Mouse (Mus musculus) hindbrain, embryonic 14.5 days (tissue): ENCODE measurements around the gene Apbb2. TPM values are rescaled to one million over a fixed set of nuclear protein-coding genes. Genes with fewer than 3 reads are reported as not detected.

Experiments used
- ATAC-seq: fragments of 200-750 bp; cut with Nextera tagmentation; 2 replicates; pipeline ENCODE4 v1.8.0; 2017; ENCODE audit warnings: moderate number of reproducible peaks, mild to moderate bottlenecking, moderate TSS enrichment, moderate library complexity; ENCODE audit not compliant: low FRiP score
- DNase-seq: peaks from one replicate; pipeline ENCODE4 v3.0.0-alpha.2; 2015; ENCODE audit warnings: low spot score
- H3K27ac ChIP-seq: fragments of 300-500 bp; sonication (generic); 2 replicates; pipeline ENCODE4 v1.5.1; 2014; ENCODE audit warnings: mild to moderate bottlenecking, moderate library complexity
- H3K27me3 ChIP-seq: fragments of 300-500 bp; sonication (generic); 2 replicates; pipeline ENCODE4 v1.6.1; 2014; ENCODE audit warnings: mild to moderate bottlenecking, low read length, mixed read lengths; ENCODE audit not compliant: control insufficient read depth, insufficient read depth
- H3K36me3 ChIP-seq: fragments of 300-500 bp; sonication (generic); replicated peaks from 2 replicates; pipeline ENCODE4 v1.6.1; 2014; ENCODE audit not compliant: control insufficient read depth, insufficient read depth
- H3K4me1 ChIP-seq: fragments of 300-500 bp; sonication (generic); replicated peaks from 2 replicates; pipeline ENCODE4 v1.6.1; 2014; ENCODE audit warnings: antibody characterized with exemption, low read length, mixed read lengths; ENCODE audit not compliant: control insufficient read depth, insufficient read depth
- H3K4me2 ChIP-seq: fragments of 300-500 bp; sonication (generic); replicated peaks from 2 replicates; pipeline ENCODE4 v1.6.1; 2014; ENCODE audit warnings: mild to moderate bottlenecking, moderate library complexity
- H3K4me3 ChIP-seq: fragments of 300-500 bp; sonication (generic); replicated peaks from 2 replicates; pipeline ENCODE4 v1.5.1; 2014; ENCODE audit warnings: mild to moderate bottlenecking, low read length
- H3K9ac ChIP-seq: fragments of 300-500 bp; sonication (generic); 2 replicates; pipeline ENCODE4 v1.6.1; 2014
- H3K9me3 ChIP-seq: fragments of 300-500 bp; sonication (generic); 2 replicates; pipeline ENCODE4 v1.6.1; 2016; ENCODE audit warnings: low read length; ENCODE audit not compliant: control insufficient read depth
- WGBS: fragments of 180-500 bp; shearing (Covaris S2); extraction: QIAGEN DNeasy Blood & Tissue Kit; methylation state at CpG from one replicate; pipeline ENCODE4 v1.1.7; 2014; 5-methylcytosine and 5-hydroxymethylcytosine counted together
- polyA plus RNA-seq: library from polyadenylated mRNA; unstranded; fragments of >200 nt; fragmentation: Nextera tagmentation; extraction: Ambion mirVana; gene quantifications from 2 replicates; pipeline ENCODE4 v1.2.1, GENCODE M21; 2014

Gene Apbb2
- polyA plus RNA-seq, 1 experiment from 2014 or later = 113 TPM

DNA sequence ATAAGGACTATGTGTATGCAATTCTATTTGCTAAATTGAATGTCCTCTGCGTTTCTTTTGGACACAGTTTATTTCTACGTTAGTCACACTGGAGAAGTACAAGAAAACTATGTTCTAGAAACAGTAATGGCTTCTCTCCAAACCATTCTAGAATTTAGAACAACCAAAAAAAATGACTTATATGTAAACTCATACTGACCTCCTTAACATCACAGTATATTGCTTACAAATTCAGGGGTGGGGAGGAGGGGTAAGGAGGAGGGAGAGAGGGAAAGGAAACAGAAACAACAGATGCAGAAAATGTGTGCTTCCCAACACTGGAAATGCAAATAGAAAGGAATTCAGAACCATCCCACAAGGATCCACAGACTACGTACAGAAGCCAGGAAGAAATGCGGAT lies 11.4 kb downstream of the Apbb2 start:
- Histone ChIP-seq H3K27ac (no peak overlapping the region), H3K4me2 (no peak overlapping the region), H3K9ac (no peak overlapping the region), H3K36me3 (no peaks in the 10 kb centered on the region), H3K9me3 (no peaks in the 10 kb centered on the region), H3K27me3 (no peaks in the 10 kb centered on the region), H3K4me1 (peaks cover 22% of the 10 kb centered on the region; the same call in 1 of the 2 replicates), H3K4me3 (no peak overlapping the region)
- DNase-seq = no peak
- WGBS = 89% methylated on average over 4 of the region's 4 CpGs
- no peak for ATAC-seq

DNA sequence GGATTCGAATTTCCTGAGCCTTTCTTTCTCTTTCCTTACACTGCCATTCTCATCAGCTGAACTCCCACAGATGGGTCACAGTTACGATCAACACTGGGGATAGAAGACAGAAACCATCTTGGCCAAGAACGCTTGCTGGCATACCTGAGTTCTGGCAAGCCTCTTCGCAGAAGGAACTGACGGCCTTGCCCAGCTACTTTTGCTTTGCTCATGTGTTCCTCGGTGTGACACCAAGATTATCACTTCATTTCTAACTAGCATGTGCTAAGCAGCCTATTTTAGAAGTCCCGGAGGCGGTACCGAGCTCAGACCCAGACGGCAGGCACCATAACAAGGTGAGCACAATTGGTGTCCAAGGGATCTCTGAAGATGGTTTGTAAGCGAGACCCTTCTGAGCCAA lies 12.9 kb downstream of the Apbb2 start:
- no peak for ATAC-seq

DNA sequence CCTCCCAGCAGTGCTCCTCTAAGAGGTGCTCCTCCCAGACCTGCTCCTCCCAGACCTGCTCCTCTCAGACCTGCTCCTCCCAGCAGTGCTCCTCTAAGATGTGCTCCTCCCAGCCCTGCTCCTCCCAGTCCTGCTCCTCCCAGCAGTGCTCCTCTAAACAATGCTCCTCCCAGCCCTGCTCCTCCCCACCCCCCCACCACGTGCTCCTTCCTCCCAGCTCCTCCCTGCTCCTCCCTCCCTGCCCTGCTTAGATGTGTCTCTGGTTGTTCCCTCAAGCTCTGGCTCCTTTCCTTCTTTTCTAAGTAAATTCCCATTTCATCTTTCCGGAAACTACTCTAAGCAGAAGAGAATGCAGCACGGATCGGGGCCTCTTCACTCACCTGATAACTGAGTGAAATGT lies 14.2 kb downstream of the Apbb2 start:
- ATAC-seq (no peak), DNase-seq (no peak)
- Histone ChIP-seq H3K4me1 (peaks cover 14% of the 10 kb centered on the region; the same call in 1 of the 2 replicates), H3K9me3 (no peaks in the 10 kb centered on the region), H3K27ac (no peak overlapping the region), H3K27me3 (no peaks in the 10 kb centered on the region), H3K36me3 (no peaks in the 10 kb centered on the region), H3K9ac (no peak overlapping the region), H3K4me2 (no peak overlapping the region), H3K4me3 (no peak overlapping the region)
- WGBS = 84% methylated on average over 4 of the region's 4 CpGs

More for the DNA sequence above, 12.9 kb downstream of the Apbb2 start:
- no peak for DNase-seq
- Histone ChIP-seq H3K36me3 (no peaks in the 10 kb centered on the region), H3K27me3 (no peaks in the 10 kb centered on the region), H3K27ac (no peak overlapping the region), H3K9ac (no peak overlapping the region), H3K4me1 (peaks cover 22% of the 10 kb centered on the region; the same call in 1 of the 2 replicates), H3K9me3 (no peaks in the 10 kb centered on the region), H3K4me2 (no peak overlapping the region), H3K4me3 (no peak overlapping the region)
- 91% methylated on average over 11 of the region's 11 CpGs for WGBS

DNA sequence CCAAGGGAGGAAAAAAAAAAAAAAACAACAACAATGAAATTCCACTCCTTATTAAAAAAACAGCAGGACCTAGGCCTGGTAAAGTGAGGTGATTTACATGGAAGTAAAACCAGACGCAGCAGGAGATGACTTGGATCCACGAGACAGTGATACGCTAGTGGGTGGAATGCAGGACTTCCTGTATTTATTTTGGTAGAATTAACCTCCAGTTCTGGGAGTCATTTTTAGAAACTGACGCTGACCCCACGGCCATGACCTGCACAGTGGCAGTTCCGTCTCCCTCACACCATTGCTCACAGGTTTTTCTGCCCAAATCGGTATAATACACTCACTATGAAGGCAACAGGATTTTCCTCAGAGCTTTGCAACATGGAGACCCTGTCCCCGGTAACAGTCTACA lies 14.8 kb downstream of the Apbb2 start:
- H3K27me3 ChIP-seq = no peaks in the 10 kb centered on the region
- no peak overlapping the region for H3K9ac ChIP-seq
- no peaks in the 10 kb centered on the region for H3K36me3 ChIP-seq
- no peak overlapping the region for H3K4me3 ChIP-seq
- no peaks in the 10 kb centered on the region for H3K9me3 ChIP-seq
- ATAC-seq (no peak), DNase-seq (no peak)
- 67% methylated on average over 8 of the region's 8 CpGs for WGBS
- H3K4me1 ChIP-seq = 0 out of 2 replicates have a peak, but pooled peaks cover 11% of the 10 kb centered on the region
- no peak overlapping the region for H3K27ac ChIP-seq
- no peak overlapping the region for H3K4me2 ChIP-seq

DNA sequence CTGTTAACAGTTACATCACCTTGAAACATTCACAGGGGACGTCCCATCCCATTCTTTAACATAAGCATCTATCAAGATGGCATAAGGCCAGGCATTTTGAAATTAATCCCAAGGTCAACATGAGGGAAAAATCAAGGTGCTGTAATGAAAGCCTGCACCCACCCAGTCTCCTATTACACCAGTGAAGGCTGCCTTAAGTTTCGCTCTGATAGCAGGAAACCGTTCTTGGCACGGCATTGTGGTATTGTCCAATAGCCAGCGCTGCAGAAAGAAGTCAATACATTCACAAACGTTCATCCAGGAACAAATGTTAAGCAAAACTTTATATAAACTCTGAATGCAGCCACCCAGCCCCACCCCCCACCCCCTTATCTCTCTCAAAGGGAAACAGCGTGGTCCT lies 15.4 kb downstream of the Apbb2 start:
- DNase-seq = no peak
- no peak for ATAC-seq
- Histone ChIP-seq H3K4me2 (no peak overlapping the region), H3K4me3 (no peak overlapping the region), H3K9ac (no peak overlapping the region), H3K27ac (no peak overlapping the region), H3K4me1 (0 out of 2 replicates have a peak, but pooled peaks cover 11% of the 10 kb centered on the region), H3K36me3 (no peaks in the 10 kb centered on the region), H3K27me3 (no peaks in the 10 kb centered on the region), H3K9me3 (no peaks in the 10 kb centered on the region)
- 51% methylated on average over 7 of the region's 7 CpGs for WGBS

DNA sequence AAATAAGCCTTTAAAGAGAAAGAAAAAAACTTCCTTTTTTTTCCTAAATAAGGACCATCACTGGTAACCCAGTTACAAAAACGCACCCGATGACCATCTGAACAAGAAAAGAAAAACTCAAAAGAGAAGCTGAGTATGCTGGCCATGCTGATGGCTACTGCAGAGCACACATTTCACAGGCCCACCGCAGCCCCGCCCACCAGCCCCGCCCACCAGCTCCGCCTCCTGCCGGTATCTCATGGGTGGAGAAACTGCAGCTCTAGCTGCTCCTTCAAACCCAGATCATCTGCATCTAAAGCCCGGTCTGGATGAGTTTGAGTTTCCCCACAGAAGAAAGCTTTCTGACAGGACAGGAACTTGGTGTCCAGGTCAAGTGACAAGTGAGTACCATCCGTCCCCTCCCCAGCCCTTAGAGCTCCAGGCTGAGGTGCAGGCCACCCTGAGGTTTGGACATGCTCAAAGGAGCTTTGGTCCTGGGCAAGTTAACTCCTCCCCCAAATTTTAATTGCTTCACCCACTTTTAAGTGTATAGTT lies 16.2 kb downstream of the Apbb2 start:
- H3K9ac ChIP-seq = no peak overlapping the region
- 29% methylated on average over 9 of the region's 9 CpGs for WGBS
- H3K27ac ChIP-seq = no peak overlapping the region
- no peak overlapping the region for H3K4me2 ChIP-seq
- no peaks in the 10 kb centered on the region for H3K9me3 ChIP-seq
- no peak for DNase-seq
- H3K4me3 ChIP-seq = no peak overlapping the region
- 0 out of 2 replicates have a peak, but pooled peaks cover 11% of the 10 kb centered on the region for H3K4me1 ChIP-seq
- H3K27me3 ChIP-seq = no peaks in the 10 kb centered on the region
- no peaks in the 10 kb centered on the region for H3K36me3 ChIP-seq
- ATAC-seq = no peak

DNA sequence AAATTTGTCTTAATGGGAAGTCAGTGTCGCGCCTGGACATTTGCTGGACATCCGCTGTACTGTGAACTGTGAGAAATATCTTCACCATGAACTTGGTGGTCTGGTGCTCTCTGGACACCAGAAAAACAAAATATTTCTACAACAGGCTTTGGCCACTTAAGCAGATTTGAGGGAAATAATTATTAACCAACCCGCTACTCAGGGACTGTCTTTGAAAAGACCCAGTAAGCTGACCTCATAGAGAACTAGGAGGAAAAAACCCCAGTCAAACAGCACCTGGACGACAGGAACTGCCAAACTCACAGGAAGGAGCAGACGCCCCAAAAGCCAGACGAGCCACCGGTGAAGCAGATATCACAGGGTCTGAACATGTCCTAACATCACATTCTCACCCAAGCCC lies 18.2 kb downstream of the Apbb2 start:
- no peaks in the 10 kb centered on the region for H3K9me3 ChIP-seq
- H3K36me3 ChIP-seq = no peaks in the 10 kb centered on the region
- H3K27ac ChIP-seq = no peak overlapping the region
- no peak overlapping the region for H3K9ac ChIP-seq
- H3K27me3 ChIP-seq = no peaks in the 10 kb centered on the region
- ATAC-seq = no peak
- WGBS = 94% methylated on average over 8 of the region's 8 CpGs
- H3K4me1 ChIP-seq = 0 out of 2 replicates have a peak, but pooled peaks cover 11% of the 10 kb centered on the region
- DNase-seq = no peak
- no peak overlapping the region for H3K4me2 ChIP-seq
- H3K4me3 ChIP-seq = no peak overlapping the region

DNA sequence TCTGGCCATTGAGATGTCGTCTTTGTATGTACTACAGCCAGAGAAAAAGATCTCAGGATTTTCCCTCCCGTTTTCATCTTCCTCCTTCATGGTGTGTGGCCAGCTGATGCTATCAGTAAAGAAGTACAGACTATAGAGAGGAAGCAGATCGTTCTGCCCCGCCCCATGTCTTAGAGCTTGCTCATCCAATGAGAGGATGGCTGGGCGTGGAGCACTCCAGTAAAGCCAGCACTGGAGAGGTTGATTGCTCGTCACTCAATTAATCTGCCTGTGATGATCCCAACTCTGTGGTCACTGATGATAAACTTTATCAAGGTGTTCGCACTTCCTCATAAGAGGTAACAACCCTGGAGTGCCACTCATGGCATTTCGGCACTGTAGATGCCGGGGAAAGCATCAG lies 18.7 kb downstream of the Apbb2 start:
- Histone ChIP-seq H3K27me3 (no peaks in the 10 kb centered on the region), H3K27ac (no peak overlapping the region), H3K9me3 (no peaks in the 10 kb centered on the region), H3K36me3 (no peaks in the 10 kb centered on the region), H3K9ac (no peak overlapping the region), H3K4me2 (no peak overlapping the region), H3K4me1 (0 out of 2 replicates have a peak, but pooled peaks cover 11% of the 10 kb centered on the region), H3K4me3 (no peak overlapping the region)
- no peak for ATAC-seq
- WGBS = 89% methylated on average over 9 of the region's 9 CpGs
- DNase-seq = no peak

DNA sequence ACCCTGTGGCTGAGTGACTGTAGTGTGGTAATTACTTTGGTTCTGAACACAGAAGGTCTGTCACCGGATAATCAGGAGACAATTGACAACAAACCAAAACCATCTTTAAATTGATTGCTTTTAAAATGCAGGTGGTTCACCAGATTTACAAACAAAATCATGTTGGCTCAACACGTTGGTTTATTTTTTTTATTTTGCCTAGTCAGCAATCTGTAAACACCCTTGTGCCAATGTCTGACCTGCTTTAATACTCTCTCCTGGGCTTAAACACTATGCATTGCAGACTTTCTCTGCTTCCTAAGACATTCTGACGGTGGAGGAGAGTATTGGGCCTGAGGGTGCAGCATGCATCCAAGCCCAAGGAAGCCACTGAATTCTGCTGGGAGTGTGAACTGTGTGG lies 22.3 kb downstream of the Apbb2 start:
- H3K36me3 ChIP-seq = no peaks in the 10 kb centered on the region
- no peak overlapping the region for H3K27ac ChIP-seq
- no peaks in the 10 kb centered on the region for H3K4me1 ChIP-seq
- H3K4me3 ChIP-seq = no peak overlapping the region
- DNase-seq = no peak
- WGBS = 70% methylated on average over 3 of the region's 3 CpGs
- no peak overlapping the region for H3K4me2 ChIP-seq
- H3K9ac ChIP-seq = no peak overlapping the region
- H3K27me3 ChIP-seq = no peaks in the 10 kb centered on the region
- no peaks in the 10 kb centered on the region for H3K9me3 ChIP-seq
- ATAC-seq = no peak

DNA sequence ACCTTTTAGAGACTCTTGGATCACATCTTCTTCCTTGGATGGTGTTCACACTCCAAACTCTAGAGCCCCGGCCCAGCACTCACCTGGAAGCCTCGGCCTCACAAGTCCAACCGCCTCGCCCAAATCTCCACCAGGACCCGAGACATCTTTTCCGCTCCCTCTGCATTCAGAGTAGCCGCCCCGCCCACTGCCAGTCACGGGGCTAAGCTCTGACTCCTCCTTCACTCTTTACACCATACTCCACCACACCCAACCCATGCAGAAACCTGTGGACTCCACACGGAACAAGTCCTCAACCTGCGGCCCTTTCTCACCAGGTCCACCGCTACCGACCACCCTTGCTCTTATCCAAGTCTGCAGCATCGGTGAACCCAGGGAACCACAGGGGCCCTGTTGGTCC lies 23.7 kb downstream of the Apbb2 start:
- H3K9ac ChIP-seq = no peak overlapping the region
- no peak overlapping the region for H3K4me2 ChIP-seq
- H3K9me3 ChIP-seq = no peaks in the 10 kb centered on the region
- ATAC-seq (no peak), DNase-seq (no peak)
- WGBS = 89% methylated on average over 14 of the region's 14 CpGs
- H3K4me3 ChIP-seq = no peak overlapping the region
- H3K4me1 ChIP-seq = no peaks in the 10 kb centered on the region
- no peaks in the 10 kb centered on the region for H3K27me3 ChIP-seq
- no peak overlapping the region for H3K27ac ChIP-seq
- no peaks in the 10 kb centered on the region for H3K36me3 ChIP-seq
